Mouse (Mus musculus) thymus, adult 2 months (tissue): Measurements from ENCODE around the gene Tshz2.

ENCODE experiments used
- CTCF ChIP-seq: fragments of 200-500 bp; IDR thresholded peaks from 2 replicates; pipeline ENCODE4 v1.5.1; 2012; ENCODE audit warnings: mild to moderate bottlenecking, control low read depth, low read length, moderate library complexity, borderline replicate concordance; ENCODE audit not compliant: control insufficient read depth, poor library complexity, insufficient read depth; ENCODE audit errors: extremely low read depth
- POLR2A ChIP-seq: fragments of 200-500 bp; IDR thresholded peaks from 2 replicates; pipeline ENCODE4 v1.6.1; 2012; ENCODE audit warnings: mild to moderate bottlenecking, low read length, control low read depth, moderate library complexity; ENCODE audit not compliant: control insufficient read depth, poor library complexity, insufficient read depth; ENCODE audit errors: extremely low read depth

DNA sequence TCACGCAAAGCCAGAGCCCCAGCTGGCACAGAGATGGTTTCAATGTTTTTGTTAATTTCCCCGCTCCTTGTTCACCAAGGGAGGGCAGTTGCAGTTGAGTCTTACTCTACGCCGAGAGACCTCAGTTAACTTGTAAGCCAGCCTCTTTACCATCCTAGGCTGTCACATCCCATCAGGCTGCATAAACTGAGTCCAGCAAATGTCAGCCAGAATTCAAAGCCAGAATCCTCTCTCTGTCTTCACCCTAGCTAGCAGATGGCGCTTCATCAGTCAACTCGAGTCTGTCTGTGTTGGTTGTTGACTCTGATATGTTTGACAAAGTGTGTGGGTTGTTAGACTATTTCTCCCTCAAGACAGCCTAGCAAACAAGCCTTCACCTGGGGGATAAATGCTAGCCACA, 110.5 kb downstream of the Tshz2 start:
- TF ChIP-seq POLR2A (no peak), CTCF (no peak)
